Mouse (Mus musculus) intestine, embryonic 15.5 days (tissue): Measurements from ENCODE around the gene Nek8. TPM values are rescaled to one million over a fixed set of nuclear protein-coding genes. Genes with fewer than 3 reads are reported as not detected.
A peak's percentile ranks its signal among the peaks of the same experiment; 100 is the strongest.

Source experiments
- ATAC-seq: fragments of 200-750 bp; cut with Nextera tagmentation; 2 replicates; pipeline ENCODE4 v1.8.0; 2017; ENCODE audit warnings: moderate TSS enrichment, moderate library complexity
- H3K27ac ChIP-seq: fragments of 300-500 bp; sonication (generic); 2 replicates; pipeline ENCODE4 v1.5.1; 2015; ENCODE audit warnings: mild to moderate bottlenecking, inconsistent platforms
- H3K27me3 ChIP-seq: fragments of 300-500 bp; sonication (generic); replicated peaks from 2 replicates; pipeline ENCODE4 v1.6.1; 2015; ENCODE audit warnings: inconsistent platforms
- H3K36me3 ChIP-seq: fragments of 300-500 bp; sonication (generic); 2 replicates; pipeline ENCODE4 v1.6.1; 2015; ENCODE audit warnings: inconsistent platforms
- H3K4me1 ChIP-seq: fragments of 300-500 bp; sonication (generic); replicated peaks from 2 replicates; pipeline ENCODE4 v1.6.1; 2015; ENCODE audit warnings: inconsistent platforms
- H3K4me2 ChIP-seq: fragments of 300-500 bp; sonication (generic); replicated peaks from 2 replicates; pipeline ENCODE4 v1.6.1; 2015; ENCODE audit warnings: mild to moderate bottlenecking, inconsistent platforms
- H3K4me3 ChIP-seq: fragments of 300-500 bp; sonication (generic); replicated peaks from 2 replicates; pipeline ENCODE4 v1.5.1; 2015; ENCODE audit warnings: inconsistent platforms
- H3K9ac ChIP-seq: fragments of 300-500 bp; sonication (generic); 2 replicates; pipeline ENCODE4 v1.6.1; 2015; ENCODE audit warnings: inconsistent platforms
- H3K9me3 ChIP-seq: fragments of 300-500 bp; sonication (generic); 2 replicates; pipeline ENCODE4 v1.6.1; 2016; ENCODE audit warnings: inconsistent platforms
- WGBS: fragments of 180-500 bp; shearing (Covaris S2); methylation state at CpG from one replicate; pipeline ENCODE4 v1.1.7; 2015; 5-methylcytosine and 5-hydroxymethylcytosine counted together
- polyA plus RNA-seq: library from polyadenylated mRNA; unstranded; fragments of >200 nt; fragmentation: Nextera tagmentation; extraction: Ambion mirVana; gene quantifications from 2 replicates; pipeline ENCODE4 v1.2.1, GENCODE M21; 2015

Nek8 gene
- polyA plus RNA-seq, 1 experiment from 2014 or later = 14.4 TPM

- WGBS = 82% methylated on average over 16 of the region's 16 CpGs
These were observed 4.3 kb downstream of the Nek8 start for GRCm38 (mm10) chr11:78172034-78172747.

GRCm38 (mm10) chr11:78171328-78171727 is 5.1 kb downstream of the Nek8 start:
- Histone ChIP-seq H3K4me2 (no peak overlapping the region), H3K27ac (no peak overlapping the region), H3K9me3 (no peaks in the 10 kb centered on the region), H3K27me3 (no peaks in the 10 kb centered on the region), H3K4me3 (no peak overlapping the region), H3K9ac (no peak overlapping the region), H3K4me1 (peaks cover 33% of the 10 kb centered on the region), H3K36me3 (0 out of 2 replicates have a peak, but pooled peaks cover 5% of the 10 kb centered on the region)
- no peak for ATAC-seq
- WGBS = 82% methylated on average over 4 of the region's 4 CpGs

More at GRCm38 (mm10) chr11:78172034-78172747, 4.3 kb downstream of the Nek8 start:
- no peak overlapping the region for H3K27ac ChIP-seq
- no peak overlapping the region for H3K4me3 ChIP-seq
- no peak overlapping the region for H3K4me2 ChIP-seq
- H3K9ac ChIP-seq = 0 out of 2 replicates have a peak overlapping the region, but pooled peaks have one; percentile 8
- no peak for ATAC-seq
- H3K27me3 ChIP-seq = no peaks in the 10 kb centered on the region
- 0 out of 2 replicates have a peak, but pooled peaks cover 5% of the 10 kb centered on the region for H3K36me3 ChIP-seq
- peaks cover 29% of the 10 kb centered on the region for H3K4me1 ChIP-seq
- no peaks in the 10 kb centered on the region for H3K9me3 ChIP-seq

- Histone ChIP-seq H3K27me3 (no peaks in the 10 kb centered on the region), H3K4me2 (no peak overlapping the region), H3K4me1 (peaks cover 39% of the 10 kb centered on the region), H3K4me3 (no peak overlapping the region), H3K9me3 (no peaks in the 10 kb centered on the region), H3K27ac (0 out of 2 replicates have a peak overlapping the region, but pooled peaks have one; percentile 13), H3K36me3 (0 out of 2 replicates have a peak, but pooled peaks cover 5% of the 10 kb centered on the region), H3K9ac (no peak overlapping the region)
- no peak for ATAC-seq
- WGBS = 79% methylated on average over 15 of the region's 15 CpGs
These were observed 6.2 kb downstream of the Nek8 start for GRCm38 (mm10) chr11:78170306-78170705.

GRCm38 (mm10) chr11:78168541-78169468 is 7.7 kb downstream of the Nek8 start:
- Histone ChIP-seq H3K36me3 (0 out of 2 replicates have a peak, but pooled peaks cover 5% of the 10 kb centered on the region), H3K4me1 (peaks cover 35% of the 10 kb centered on the region), H3K27ac (peak overlapping the region; percentile 75), H3K9ac (peak overlapping the region; percentile 34), H3K4me2 (peak overlapping the region; percentile 55), H3K4me3 (peak overlapping the region; percentile 23; the same call in 1 of the 2 replicates), H3K27me3 (no peaks in the 10 kb centered on the region), H3K9me3 (no peaks in the 10 kb centered on the region)
- peak; percentile 28 for ATAC-seq
- WGBS = 41% methylated on average over 19 of the region's 19 CpGs

GRCm38 (mm10) chr11:78167257-78167959 is 9.1 kb downstream of the Nek8 start:
- 0 out of 2 replicates have a peak overlapping the region, but pooled peaks have one; percentile 97 for H3K27ac ChIP-seq
- 0 out of 2 replicates have a peak, but pooled peaks cover 5% of the 10 kb centered on the region for H3K36me3 ChIP-seq
- peaks cover 42% of the 10 kb centered on the region for H3K4me1 ChIP-seq
- H3K27me3 ChIP-seq = no peaks in the 10 kb centered on the region
- H3K4me3 ChIP-seq = no peak overlapping the region
- 86% methylated on average over 14 of the region's 14 CpGs for WGBS
- H3K4me2 ChIP-seq = peak overlapping the region; percentile 95
- no peak overlapping the region for H3K9ac ChIP-seq
- no peaks in the 10 kb centered on the region for H3K9me3 ChIP-seq
- no peak for ATAC-seq

GRCm38 (mm10) chr11:78166640-78167039 is 9.8 kb downstream of the Nek8 start:
- Histone ChIP-seq H3K9ac (no peak overlapping the region), H3K36me3 (peaks cover 9% of the 10 kb centered on the region; the same call in 1 of the 2 replicates), H3K4me3 (no peak overlapping the region), H3K9me3 (no peaks in the 10 kb centered on the region), H3K4me1 (peaks cover 48% of the 10 kb centered on the region), H3K4me2 (peak overlapping the region; percentile 95), H3K27me3 (no peaks in the 10 kb centered on the region), H3K27ac (peak overlapping the region; percentile 97)
- WGBS = 59% methylated on average over 6 of the region's 6 CpGs
- no peak for ATAC-seq

GRCm38 (mm10) chr11:78166161-78166560 is 10.3 kb downstream of the Nek8 start:
- Histone ChIP-seq H3K9ac (peak overlapping the region; percentile 93), H3K27me3 (no peaks in the 10 kb centered on the region), H3K9me3 (no peaks in the 10 kb centered on the region), H3K4me2 (peak overlapping the region; percentile 95), H3K36me3 (peaks cover 13% of the 10 kb centered on the region), H3K27ac (peak overlapping the region; percentile 97), H3K4me1 (peaks cover 48% of the 10 kb centered on the region), H3K4me3 (peak overlapping the region; percentile 83)
- WGBS = 43% methylated on average over 4 of the region's 4 CpGs
- ATAC-seq = no peak

- peaks cover 48% of the 10 kb centered on the region for H3K4me1 ChIP-seq
- peak overlapping the region; percentile 93 for H3K9ac ChIP-seq
- peak; percentile 52 for ATAC-seq
- H3K4me3 ChIP-seq = peak overlapping the region; percentile 83
- peak overlapping the region; percentile 97 for H3K27ac ChIP-seq
- H3K9me3 ChIP-seq = no peaks in the 10 kb centered on the region
- H3K4me2 ChIP-seq = peak overlapping the region; percentile 95
- 2% methylated on average over 16 of the region's 16 CpGs for WGBS
- no peaks in the 10 kb centered on the region for H3K27me3 ChIP-seq
- peaks cover 13% of the 10 kb centered on the region for H3K36me3 ChIP-seq
These were observed 10.7 kb downstream of the Nek8 start for GRCm38 (mm10) chr11:78165761-78166109.

GRCm38 (mm10) chr11:78164924-78165760 is 11.3 kb downstream of the Nek8 start, which contains the start of gene Traf4:
Gene Traf4 (minus strand): TSS chr11:78165589.
- H3K9ac ChIP-seq = peak within 1 kb of the TSS; percentile 93
- under 1% methylated on average over 78 of the region's 78 CpGs for WGBS
- H3K4me2 ChIP-seq = peak within 1 kb of the TSS; percentile 95
- peaks cover 45% of the 10 kb centered on the region for H3K4me1 ChIP-seq
- H3K4me3 ChIP-seq = peak within 1 kb of the TSS; percentile 83
- H3K36me3 ChIP-seq = peaks cover 18% of the 10 kb centered on the region
- H3K9me3 ChIP-seq = no peaks in the 10 kb centered on the region
- no peaks in the 10 kb centered on the region for H3K27me3 ChIP-seq
- peak; percentile 85 for ATAC-seq
- peak within 1 kb of the TSS; percentile 97 for H3K27ac ChIP-seq

GRCm38 (mm10) chr11:78164604-78164923 is 11.9 kb downstream of the Nek8 start:
- no peaks in the 10 kb centered on the region for H3K27me3 ChIP-seq
- peaks cover 45% of the 10 kb centered on the region for H3K4me1 ChIP-seq
- H3K9ac ChIP-seq = peak overlapping the region; percentile 93
- no peak for ATAC-seq
- WGBS = under 1% methylated on average over 14 of the region's 14 CpGs
- H3K9me3 ChIP-seq = no peaks in the 10 kb centered on the region
- peaks cover 24% of the 10 kb centered on the region for H3K36me3 ChIP-seq
- peak overlapping the region; percentile 97 for H3K27ac ChIP-seq
- H3K4me2 ChIP-seq = peak overlapping the region; percentile 95
- H3K4me3 ChIP-seq = peak overlapping the region; percentile 83
